Mouse (Mus musculus) bone marrow, adult 2 months (tissue): ENCODE measurements around the gene Zfp335. TPM values are rescaled to one million over a fixed set of nuclear protein-coding genes. Genes with fewer than 3 reads are reported as not detected.
A peak's percentile ranks its signal among the peaks of the same experiment; 100 is the strongest.
"Not testable (repeated sequence)": the region's sequence is repeated elsewhere in the genome, so short reads cannot be mapped to it uniquely, and the experiment has no call there.

Experiments
- H3K27ac ChIP-seq: fragments of 200-500 bp; 2 replicates; pipeline ENCODE4 v1.5.1; 2012; ENCODE audit warnings: low read depth, mild to moderate bottlenecking, control low read depth, inconsistent platforms, low read length; ENCODE audit not compliant: control insufficient read depth, poor library complexity, insufficient read depth
- H3K4me1 ChIP-seq: fragments of 200-500 bp; 2 replicates; pipeline ENCODE4 v1.6.1; 2011; ENCODE audit warnings: low read length; ENCODE audit not compliant: control insufficient read depth, insufficient read depth
- H3K4me3 ChIP-seq: fragments of 200-500 bp; replicated peaks from 2 replicates; pipeline ENCODE3; 2011; ENCODE audit warnings: mild to moderate bottlenecking, low read depth, low read length, control low read depth; ENCODE audit not compliant: control insufficient read depth
- CTCF ChIP-seq: fragments of 200-500 bp; IDR thresholded peaks from 2 replicates; pipeline ENCODE4 v1.5.1; 2011; ENCODE audit warnings: low read length, control low read depth; ENCODE audit not compliant: control insufficient read depth, insufficient read depth
- POLR2A ChIP-seq: fragments of 200-500 bp; IDR thresholded peaks from 2 replicates; pipeline ENCODE4 v1.6.1; 2011; ENCODE audit warnings: low read depth, mild to moderate bottlenecking, control low read depth, low read length, borderline replicate concordance; ENCODE audit not compliant: control insufficient read depth
- WGBS: fragments of 180-500 bp; shearing (Covaris S2); methylation state at CpG from one replicate; pipeline ENCODE4 v1.1.7; 2018; 5-methylcytosine and 5-hydroxymethylcytosine counted together
- polyA plus RNA-seq: library from polyadenylated mRNA; stranded (reverse); fragments of >200 nt; gene quantifications from 2 replicates; pipeline ENCODE4 v1.2.4, GENCODE M21; 2011; ENCODE audit warnings: low replicate concordance; ENCODE audit not compliant: missing spikeins, insufficient read depth, insufficient read length

Gene Zfp335
- polyA plus RNA-seq, 1 experiment = 35.2 TPM

GRCm38 (mm10) chr2:164871602-164872303 is 39.8 kb downstream of the Zfp335 start:
- no peak for TF ChIP-seq CTCF
- no peak overlapping the region for H3K27ac ChIP-seq
- H3K4me3 ChIP-seq = no peak overlapping the region
- peaks cover 3% of the 10 kb centered on the region; the same call in 1 of the 2 replicates for H3K4me1 ChIP-seq
- 56% methylated on average over 6 of the region's 6 CpGs for WGBS

- H3K4me3 ChIP-seq = no peak overlapping the region
- H3K4me1 ChIP-seq = peaks cover 7% of the 10 kb centered on the region
- no peak for TF ChIP-seq CTCF
- peak; percentile 43; the same call in 1 of the 2 replicates for TF ChIP-seq POLR2A
- peak overlapping the region; percentile 82 for H3K27ac ChIP-seq
- 21% methylated on average over 7 of the region's 7 CpGs for WGBS
Observed at GRCm38 (mm10) chr2:164868491-164868890, 43.1 kb downstream of the Zfp335 start.

- Histone ChIP-seq H3K4me1 (peaks cover 7% of the 10 kb centered on the region), H3K27ac (peak overlapping the region; percentile 82), H3K4me3 (no peak overlapping the region)
- WGBS = 94% methylated on average over 7 of the region's 7 CpGs
- TF ChIP-seq CTCF = peak; percentile 62
- TF ChIP-seq POLR2A = no peak
Observed at GRCm38 (mm10) chr2:164867566-164867965, 44.0 kb downstream of the Zfp335 start.

- WGBS = 18% methylated on average over 16 of the region's 16 CpGs
- peak overlapping the region; percentile 82 for H3K27ac ChIP-seq
- H3K4me1 ChIP-seq = peaks cover 7% of the 10 kb centered on the region
- no peak overlapping the region for H3K4me3 ChIP-seq
- TF ChIP-seq CTCF (no peak), POLR2A (no peak)
Observed at GRCm38 (mm10) chr2:164866741-164867551, 44.6 kb downstream of the Zfp335 start.

DNA sequence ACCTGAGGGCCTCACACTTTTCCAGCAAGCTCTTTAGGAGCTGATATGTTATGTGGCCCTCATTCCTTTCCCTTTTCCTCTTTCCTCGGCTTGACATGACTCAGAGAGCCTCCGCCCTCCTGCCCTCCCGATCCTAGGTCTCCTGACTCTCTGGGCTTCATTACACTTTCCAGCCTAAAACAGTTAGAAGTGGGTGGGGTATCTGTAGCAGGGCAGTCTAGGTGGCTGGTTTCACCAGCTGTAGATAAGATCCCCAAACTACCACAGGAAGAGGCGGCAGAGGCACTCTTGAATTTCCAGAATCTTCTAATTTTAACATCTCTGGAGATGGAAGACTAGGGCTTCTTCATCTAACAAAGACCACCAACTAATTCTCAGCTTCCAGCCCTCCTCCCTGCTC is 47.0 kb downstream of the Zfp335 start:
- 57% methylated on average over 4 of the region's 4 CpGs for WGBS
- H3K4me1 ChIP-seq = peaks cover 7% of the 10 kb centered on the region
- no peak overlapping the region for H3K4me3 ChIP-seq
- TF ChIP-seq CTCF = no peak
- no peak for TF ChIP-seq POLR2A
- no peak overlapping the region for H3K27ac ChIP-seq

DNA sequence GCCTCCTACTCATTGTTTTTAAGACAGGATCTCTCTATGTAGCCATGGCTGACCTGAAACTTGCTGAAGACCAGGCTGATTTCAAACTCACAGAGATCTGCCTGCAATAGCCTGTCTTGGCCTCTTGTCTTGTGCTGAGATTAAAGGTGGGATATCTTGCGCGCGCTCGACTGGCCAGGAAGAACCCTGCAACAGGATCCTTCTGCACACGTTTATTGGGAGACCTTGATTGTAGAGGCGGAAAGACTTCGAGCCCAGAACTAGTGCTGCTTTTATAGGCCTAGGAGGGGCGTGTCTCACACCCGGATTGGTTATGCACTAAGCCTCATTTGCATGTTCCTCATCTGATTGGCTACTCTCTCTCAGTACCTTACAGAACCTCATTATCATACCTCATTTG is 48.1 kb downstream of the Zfp335 start:
- not testable (repeated sequence) for H3K27ac ChIP-seq, H3K4me3 ChIP-seq, H3K4me1 ChIP-seq
- 97% methylated on average over 8 of the region's 9 CpGs for WGBS

- Histone ChIP-seq H3K4me3 (no peak overlapping the region), H3K27ac (no peak overlapping the region), H3K4me1 (peaks cover 4% of the 10 kb centered on the region)
- no peak for TF ChIP-seq CTCF
- TF ChIP-seq POLR2A = no peak
- WGBS = 17% methylated on average over 9 of the region's 9 CpGs
Observed at GRCm38 (mm10) chr2:164862179-164862861, 49.2 kb downstream of the Zfp335 start.

DNA sequence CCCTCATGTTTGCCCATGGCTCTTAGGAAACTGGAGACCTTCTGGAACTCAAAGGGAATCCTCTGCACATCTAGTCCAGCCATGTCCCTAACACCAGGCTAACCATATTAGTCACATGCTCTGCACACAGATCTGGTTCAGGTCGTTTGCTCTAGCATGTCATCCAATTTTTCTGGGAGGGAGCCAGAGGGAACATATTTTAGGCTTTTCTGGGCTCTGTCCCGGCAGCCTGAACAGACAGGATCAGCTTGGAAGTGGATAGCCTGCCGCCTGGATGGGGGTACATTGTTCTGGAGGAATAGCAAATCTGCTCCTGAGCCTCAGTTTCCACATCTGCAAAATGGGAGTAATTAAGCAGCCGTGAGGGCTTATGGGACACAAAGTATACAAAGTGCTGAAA is 50.5 kb downstream of the Zfp335 start:
- 67% methylated on average over 4 of the region's 4 CpGs for WGBS
- H3K4me3 ChIP-seq = no peak overlapping the region
- no peaks in the 10 kb centered on the region for H3K4me1 ChIP-seq
- no peak for TF ChIP-seq POLR2A
- no peak for TF ChIP-seq CTCF
- no peak overlapping the region for H3K27ac ChIP-seq
